Mouse (Mus musculus): ENCODE results near the gene Fhit. TPM values are rescaled to one million over a fixed set of nuclear protein-coding genes. Genes with fewer than 3 reads are reported as not detected.

Fhit gene
- total RNA-seq, 1 experiment from 2014 or later = 7.7 TPM

GRCm38 (mm10) chr14:10036685-10037215 lies 1125.1 kb downstream of the Fhit start:
- no peak for ATAC-seq (replicated peaks; ENCODE audit: low read depth, poor library complexity, severe bottlenecking)

DNA sequence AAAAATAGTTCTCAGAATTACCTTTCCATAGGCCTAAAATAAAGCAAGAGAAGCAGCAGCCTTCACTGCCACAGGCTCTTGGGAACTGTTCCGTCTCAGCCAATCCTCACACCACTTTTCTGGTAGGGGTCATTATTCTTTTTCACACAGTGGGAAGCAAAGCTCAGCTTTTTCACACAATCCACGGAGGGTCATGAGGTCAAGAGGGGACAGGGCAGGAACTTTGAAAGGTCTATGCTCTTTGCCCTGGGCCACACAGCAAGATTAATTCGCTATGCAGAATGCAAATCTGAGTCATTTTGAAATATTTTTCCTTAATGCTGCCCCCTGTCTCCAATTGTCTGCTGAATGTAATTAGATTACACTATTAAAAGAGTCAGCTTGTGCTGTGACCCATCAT lies 1126.2 kb downstream of the Fhit start:
- no peak for ATAC-seq (replicated peaks; ENCODE audit: low read depth, poor library complexity, severe bottlenecking)

GRCm38 (mm10) chr14:10035270-10035669 lies 1126.6 kb downstream of the Fhit start:
- no peak for ATAC-seq (replicated peaks; ENCODE audit: low read depth, poor library complexity, severe bottlenecking)

- no peak for ATAC-seq (replicated peaks; ENCODE audit: low read depth, poor library complexity, severe bottlenecking)
Observed at GRCm38 (mm10) chr14:10023382-10023781, 1138.5 kb downstream of the Fhit start.

GRCm38 (mm10) chr14:10022304-10022703 lies 1139.5 kb downstream of the Fhit start:
- ATAC-seq (replicated peaks; ENCODE audit: low read depth, poor library complexity, severe bottlenecking) = no peak

DNA sequence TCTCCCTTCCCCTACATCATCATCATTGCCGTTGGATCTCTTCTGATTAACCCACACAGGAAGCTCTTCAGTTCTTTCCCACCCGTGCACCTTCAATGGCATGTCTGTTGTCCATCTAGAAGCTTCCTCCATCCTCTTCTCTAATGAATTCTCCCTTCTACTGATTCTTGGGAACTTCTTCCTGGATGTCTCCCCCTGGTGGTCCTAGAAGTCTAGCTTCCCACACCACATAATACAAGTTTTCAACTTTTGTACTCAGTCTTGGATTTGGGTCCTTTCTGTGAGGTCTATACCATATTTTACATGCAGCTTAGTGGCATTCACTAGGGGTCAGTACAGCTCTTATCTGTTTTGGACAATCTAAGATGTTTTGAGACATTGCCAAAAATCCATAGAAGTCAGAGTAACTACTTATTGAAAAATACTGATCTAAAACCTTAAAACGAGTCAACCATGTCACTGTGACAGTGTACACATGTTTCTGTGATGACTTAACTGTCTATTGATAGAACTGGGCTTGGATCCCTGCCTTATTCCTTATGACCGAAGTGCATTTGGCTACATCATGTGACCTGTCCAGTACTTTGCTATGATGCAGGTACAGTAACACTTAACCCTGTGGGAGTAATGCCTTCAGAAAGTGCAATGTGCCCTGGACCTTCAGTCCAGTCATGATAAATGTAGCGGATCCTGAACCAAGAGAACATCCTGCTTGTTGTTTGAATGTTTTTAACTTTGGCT lies 1141.3 kb downstream of the Fhit start:
- ATAC-seq (replicated peaks; ENCODE audit: low read depth, poor library complexity, severe bottlenecking) = no peak

GRCm38 (mm10) chr14:10013817-10014266 lies 1148.0 kb downstream of the Fhit start:
- no peak for ATAC-seq (replicated peaks; ENCODE audit: low read depth, poor library complexity, severe bottlenecking)

DNA sequence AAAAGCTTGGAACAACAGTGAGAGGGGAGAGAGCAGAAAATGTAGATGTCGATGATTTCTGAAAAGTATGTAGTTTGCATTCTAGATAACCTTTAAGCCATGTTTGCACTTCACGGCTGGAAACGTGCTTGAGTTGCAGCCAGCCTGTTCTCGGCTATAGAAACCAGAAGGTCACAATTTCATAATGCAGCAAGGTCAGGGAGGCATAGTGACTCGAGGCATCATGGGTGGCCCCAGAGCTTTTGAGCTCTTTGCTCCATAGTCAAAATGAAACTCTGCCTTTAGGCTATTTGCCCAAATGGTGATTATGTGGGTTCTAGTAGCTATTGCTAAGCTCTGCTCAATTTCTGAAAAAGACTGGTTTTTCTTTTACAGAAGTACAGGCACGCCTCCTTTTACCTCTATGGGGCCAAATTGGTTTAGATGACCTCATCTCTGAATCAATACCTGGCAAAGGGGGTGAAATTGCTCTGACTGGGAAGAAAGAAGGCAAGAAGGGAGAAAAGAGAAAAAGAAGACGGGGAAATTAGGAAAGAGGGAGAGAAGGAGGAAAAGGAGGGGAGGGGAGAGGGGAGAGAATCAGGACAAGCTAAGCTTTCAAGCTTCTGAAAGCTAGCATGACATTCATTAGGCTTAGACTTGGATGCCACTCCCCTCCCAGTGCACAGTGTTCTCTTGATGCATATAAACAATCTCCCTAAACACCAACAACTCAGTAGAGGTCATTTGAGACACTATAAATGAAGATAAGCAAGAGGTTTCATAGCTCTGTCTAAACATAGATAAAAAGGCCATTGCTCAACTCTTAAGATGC lies 1148.6 kb downstream of the Fhit start:
- no peak for ATAC-seq (replicated peaks; ENCODE audit: low read depth, poor library complexity, severe bottlenecking)

GRCm38 (mm10) chr14:10006278-10006677 lies 1155.6 kb downstream of the Fhit start:
- ATAC-seq (replicated peaks; ENCODE audit: low read depth, poor library complexity, severe bottlenecking) = no peak

- no peak for ATAC-seq (replicated peaks; ENCODE audit: low read depth, poor library complexity, severe bottlenecking)
Observed at GRCm38 (mm10) chr14:10003847-10004246, 1158.0 kb downstream of the Fhit start.

DNA sequence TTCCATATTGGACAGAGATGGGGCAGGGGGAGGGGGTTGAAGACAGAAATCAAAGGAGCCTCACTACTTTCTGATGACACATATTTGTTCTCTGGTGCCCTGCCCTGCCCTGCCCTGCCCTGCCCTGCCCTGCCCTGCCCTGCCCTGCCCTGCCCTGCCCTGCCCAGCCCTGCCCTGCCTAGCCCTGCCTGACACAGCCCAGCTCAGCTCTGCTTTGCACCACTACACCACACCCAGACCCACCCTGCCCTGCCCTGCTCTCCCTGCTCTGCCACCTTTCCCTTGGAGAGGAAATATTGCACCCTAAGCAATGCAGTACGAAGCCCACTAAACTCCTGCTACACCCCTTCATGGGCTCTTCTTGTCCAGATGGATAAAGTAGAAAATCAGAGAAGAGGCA lies 1171.2 kb downstream of the Fhit start:
- no peak for ATAC-seq (replicated peaks; ENCODE audit: low read depth, poor library complexity, severe bottlenecking)

DNA sequence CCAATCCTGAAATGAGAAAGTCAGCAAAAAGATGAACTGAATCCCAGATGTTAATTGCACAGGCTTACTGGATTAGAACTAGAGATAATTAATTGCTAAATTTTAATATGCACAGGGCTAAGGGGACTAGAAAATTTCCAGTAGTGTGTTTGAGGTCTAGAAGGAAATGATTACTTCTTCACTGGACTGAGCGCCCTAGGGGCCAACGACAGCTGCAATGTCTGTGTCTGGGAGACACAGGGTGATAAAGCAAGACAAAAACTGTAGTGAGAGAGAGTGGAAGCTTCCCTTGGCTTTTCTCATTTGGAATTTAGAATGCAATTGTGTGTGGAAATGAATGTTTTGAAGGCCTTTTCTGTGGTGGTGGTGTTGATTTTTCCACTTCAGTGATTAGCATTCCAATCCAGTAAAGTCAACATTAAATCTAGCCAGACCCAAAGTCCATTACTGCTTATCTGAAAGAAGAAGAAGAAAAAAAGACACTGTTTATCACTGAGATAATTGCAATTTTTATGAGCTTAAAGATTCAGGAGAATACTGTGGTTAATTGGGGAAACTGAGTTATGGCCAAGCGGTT lies 1184.8 kb downstream of the Fhit start:
- ATAC-seq (replicated peaks; ENCODE audit: low read depth, poor library complexity, severe bottlenecking) = no peak

GRCm38 (mm10) chr14:9974402-9974801 lies 1187.4 kb downstream of the Fhit start:
- ATAC-seq (replicated peaks; ENCODE audit: low read depth, poor library complexity, severe bottlenecking) = no peak

DNA sequence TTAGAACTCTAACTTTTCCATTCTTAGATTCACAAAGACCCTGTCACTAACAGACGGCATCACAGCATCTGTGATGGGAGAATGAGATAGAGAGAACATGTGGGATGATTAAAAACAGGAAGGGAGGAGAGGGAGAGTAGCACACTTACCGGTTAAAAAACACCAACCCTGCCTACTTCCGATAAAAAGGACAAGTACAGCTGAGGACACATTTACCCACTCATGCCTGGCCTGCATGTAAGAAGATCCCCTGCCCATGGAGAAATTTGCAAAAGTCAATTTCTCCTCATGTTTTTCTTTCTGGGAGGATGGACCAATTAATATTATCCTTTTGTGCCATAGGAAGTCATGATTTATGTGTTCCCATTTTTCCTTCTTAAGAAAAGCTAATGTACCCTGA lies 1198.0 kb downstream of the Fhit start:
- no peak for ATAC-seq (replicated peaks; ENCODE audit: low read depth, poor library complexity, severe bottlenecking)

GRCm38 (mm10) chr14:9960396-9960795 lies 1201.4 kb downstream of the Fhit start:
- ATAC-seq (replicated peaks; ENCODE audit: low read depth, poor library complexity, severe bottlenecking) = no peak

- no peak for ATAC-seq (replicated peaks; ENCODE audit: low read depth, poor library complexity, severe bottlenecking)
Observed at GRCm38 (mm10) chr14:9899494-9899893, 1262.3 kb downstream of the Fhit start.

DNA sequence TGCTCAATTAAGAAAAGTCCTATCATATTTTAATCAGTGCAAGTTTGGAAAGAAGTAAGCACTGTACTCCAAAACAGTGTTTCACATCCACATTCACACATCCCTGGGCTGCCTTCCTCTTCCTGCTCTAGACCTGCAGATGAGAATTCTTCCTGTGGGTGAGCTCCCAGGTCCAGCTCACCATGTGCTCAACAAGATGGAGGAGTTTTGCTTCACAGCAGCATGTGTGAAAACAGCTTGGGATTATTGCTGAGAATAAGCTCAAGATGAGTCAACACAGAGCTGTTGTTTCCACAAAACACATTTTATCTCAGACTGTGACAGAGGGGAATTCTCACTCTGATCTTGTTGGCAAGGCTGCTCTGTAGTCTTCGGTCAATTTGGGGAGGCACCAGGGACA lies 1265.3 kb downstream of the Fhit start:
- ATAC-seq (replicated peaks; ENCODE audit: low read depth, poor library complexity, severe bottlenecking) = no peak

GRCm38 (mm10) chr14:9852041-9852440 lies 1309.8 kb downstream of the Fhit start:
- ATAC-seq (replicated peaks; ENCODE audit: low read depth, poor library complexity, severe bottlenecking) = peak; percentile 84

DNA sequence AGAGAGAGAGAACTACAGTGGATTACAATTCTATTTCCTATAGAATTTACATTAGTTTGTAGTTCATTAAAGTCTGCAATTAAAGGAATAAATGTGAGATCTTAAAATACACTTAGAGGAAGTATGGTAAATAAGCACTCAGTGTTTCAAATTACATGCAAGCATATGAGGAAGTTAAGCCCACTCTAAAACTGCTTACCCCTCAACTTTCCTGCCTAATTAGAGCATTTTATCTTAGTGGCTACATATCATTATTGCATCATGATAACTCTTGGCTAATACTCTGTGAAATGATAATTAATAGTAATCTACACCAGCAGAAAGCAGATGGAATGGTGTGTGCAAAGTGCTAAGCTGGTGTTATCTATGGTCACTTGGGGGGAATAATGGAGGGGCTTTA lies 1329.5 kb downstream of the Fhit start:
- ATAC-seq (replicated peaks; ENCODE audit: low read depth, poor library complexity, severe bottlenecking) = peak; percentile 48

- peak; percentile 96 for ATAC-seq (replicated peaks; ENCODE audit: low read depth, poor library complexity, severe bottlenecking)
Observed at GRCm38 (mm10) chr14:9828699-9829240, 1333.1 kb downstream of the Fhit start.

All from common myeloid progenitor, adult 5-6 weeks (primary cell).